Mouse (Mus musculus) hindbrain, embryonic 10.5 days (tissue): ENCODE measurements around the gene Myo5c. TPM values are rescaled to one million over a fixed set of nuclear protein-coding genes. Genes with fewer than 3 reads are reported as not detected.

Source experiments
- DNase-seq: peaks from one replicate; pipeline ENCODE4 v3.0.0-alpha.2; 2017; ENCODE audit warnings: low spot score
- H3K27ac ChIP-seq: fragments of 300-500 bp; sonication (generic); 2 replicates; pipeline ENCODE4 v1.5.1; 2016; ENCODE audit warnings: mild to moderate bottlenecking, moderate library complexity
- H3K27me3 ChIP-seq: fragments of 300-500 bp; sonication (generic); 2 replicates; pipeline ENCODE4 v1.6.1; 2016; ENCODE audit warnings: mild to moderate bottlenecking; ENCODE audit not compliant: poor library complexity, insufficient read depth, severe bottlenecking
- H3K36me3 ChIP-seq: fragments of 300-500 bp; sonication (generic); 2 replicates; pipeline ENCODE4 v1.6.1; 2016; ENCODE audit warnings: mild to moderate bottlenecking, moderate library complexity
- H3K4me1 ChIP-seq: fragments of 300-500 bp; sonication (generic); replicated peaks from 2 replicates; pipeline ENCODE4 v1.6.1; 2016; ENCODE audit warnings: mild to moderate bottlenecking
- H3K4me3 ChIP-seq: fragments of 300-500 bp; sonication (generic); 2 replicates; pipeline ENCODE4 v1.5.1; 2016; ENCODE audit warnings: mild to moderate bottlenecking, moderate library complexity
- H3K9me3 ChIP-seq: fragments of 300-500 bp; sonication (generic); 2 replicates; pipeline ENCODE4 v1.6.1; 2016; ENCODE audit warnings: mild to moderate bottlenecking, moderate library complexity
- WGBS: fragments of 180-500 bp; shearing (Covaris S2); methylation state at CpG from one replicate; pipeline ENCODE4 v1.1.7; 2016; 5-methylcytosine and 5-hydroxymethylcytosine counted together
- polyA plus RNA-seq: library from polyadenylated mRNA; unstranded; fragments of >200 nt; fragmentation: Nextera tagmentation; extraction: Ambion mirVana; gene quantifications from 2 replicates; pipeline ENCODE4 v1.2.1, GENCODE M21; 2016

Myo5c gene
- polyA plus RNA-seq: 0.52 and 1.6 TPM in 2 replicates

DNA sequence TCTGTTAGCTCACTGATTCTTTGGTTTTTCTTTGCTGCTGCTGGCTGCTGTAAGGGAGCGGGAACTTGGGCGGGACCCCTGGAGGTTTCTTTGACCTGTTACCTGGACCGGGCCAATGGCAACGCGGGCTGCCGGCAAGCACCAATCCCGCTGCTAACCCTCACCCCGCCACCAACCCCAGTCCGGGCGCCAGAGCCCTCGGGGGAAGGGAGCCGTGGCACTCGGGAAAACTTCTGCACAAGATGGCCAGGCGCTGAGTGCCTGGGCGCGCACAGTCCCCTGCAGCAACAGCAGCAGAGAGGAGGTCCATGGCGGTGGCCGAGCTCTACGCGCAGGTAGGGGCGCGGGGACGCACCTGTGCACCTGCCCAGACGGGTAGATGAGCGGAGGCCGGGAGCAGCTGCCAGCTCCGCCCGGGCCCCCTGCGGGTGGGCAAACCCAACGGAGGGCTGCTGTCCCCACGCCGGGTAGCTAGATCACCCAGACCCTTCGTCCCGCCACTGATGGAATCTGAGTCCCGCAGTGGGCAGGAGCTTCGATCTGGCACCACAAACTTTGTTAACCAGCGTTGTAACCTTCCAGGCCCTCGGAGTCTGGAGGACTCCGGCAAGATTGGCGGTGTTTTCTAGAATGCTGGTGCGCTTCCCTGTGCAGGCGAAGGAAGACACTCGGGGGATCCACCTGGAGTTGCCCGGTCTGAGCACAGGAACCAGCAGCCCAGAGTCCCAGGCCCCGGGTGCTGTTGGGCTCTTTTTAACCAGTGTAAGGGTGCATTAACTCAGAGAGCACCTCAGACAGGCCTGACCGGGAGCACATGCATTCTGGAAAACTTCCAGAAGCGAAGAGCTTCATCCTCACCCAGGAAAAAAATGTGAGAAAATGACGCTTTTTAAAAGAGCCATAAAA, at the start of gene Myo5c:
Gene Myo5c (plus strand): TSS at position 180 of the 906 bp plus-strand sequence.
- WGBS: 3% methylated on average over 48 of the region's 48 CpGs
- H3K4me1 ChIP-seq: peaks cover 26% of the 10 kb centered on the region
- H3K27ac ChIP-seq: peak within 1 kb of the TSS; percentile 45; the same call in 1 of the 2 replicates
- peak; percentile 55 for DNase-seq
- no peaks in the 10 kb centered on the region for H3K36me3 ChIP-seq
- peaks cover 58% of the 10 kb centered on the region for H3K27me3 ChIP-seq
- H3K4me3 ChIP-seq: peak within 1 kb of the TSS; percentile 57
- no peaks in the 10 kb centered on the region for H3K9me3 ChIP-seq

DNA sequence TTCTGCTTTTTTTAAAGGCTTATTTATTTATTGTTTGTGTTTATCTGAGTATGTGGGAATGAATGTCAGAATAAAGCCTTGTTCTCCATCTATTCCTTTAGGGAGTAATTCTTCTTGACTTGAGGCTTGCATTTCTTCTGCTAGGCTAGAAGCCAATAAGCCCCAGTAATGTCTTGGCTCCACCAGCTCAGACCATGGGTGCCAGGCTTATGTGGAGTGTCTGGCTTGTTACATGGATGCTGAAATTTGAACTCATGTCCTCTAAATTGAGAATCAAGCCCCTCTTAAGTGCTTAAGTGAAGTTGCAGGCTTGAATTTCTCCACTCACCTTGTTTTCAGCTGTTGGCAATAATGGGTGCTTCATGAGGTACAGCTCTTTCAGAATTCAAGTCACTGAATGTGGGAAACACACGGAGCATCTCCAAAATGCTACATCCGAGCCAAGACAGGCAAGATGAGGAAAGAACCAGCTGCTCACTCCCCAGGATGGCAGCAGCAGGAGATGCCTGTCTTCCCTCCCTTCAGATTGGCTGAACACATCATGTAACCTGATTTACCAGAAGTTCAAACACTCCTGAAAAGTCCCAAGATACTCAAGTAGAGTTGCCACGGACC, 44.1 kb upstream of the Myo5c start:
- Histone ChIP-seq H3K36me3 (peaks cover 81% of the 10 kb centered on the region), H3K27me3 (no peaks in the 10 kb centered on the region), H3K9me3 (no peaks in the 10 kb centered on the region), H3K4me1 (no peaks in the 10 kb centered on the region), H3K4me3 (no peak overlapping the region), H3K27ac (no peak overlapping the region)
- no peak for DNase-seq
- 89% methylated on average over 3 of the region's 3 CpGs for WGBS

DNA sequence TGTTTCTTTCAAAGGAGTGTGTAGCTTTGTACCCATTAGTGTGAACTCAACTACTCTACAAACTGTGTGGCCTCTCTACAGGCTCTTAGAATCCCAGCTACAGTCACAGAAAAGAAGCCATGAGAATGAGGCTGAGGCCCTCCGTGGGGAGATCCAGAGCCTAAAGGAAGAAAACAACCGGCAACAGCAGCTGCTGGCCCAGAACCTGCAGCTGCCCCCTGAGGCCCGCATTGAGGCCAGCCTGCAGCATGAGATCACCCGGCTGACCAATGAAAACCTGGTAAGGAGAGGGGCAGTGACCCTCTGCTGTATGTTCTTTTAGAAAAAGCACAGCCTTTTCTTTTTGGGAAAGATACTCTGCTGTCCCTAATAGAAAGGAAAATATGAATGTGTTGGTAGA, 38.0 kb upstream of the Myo5c start:
- no peak overlapping the region; the same call in 1 of the 2 replicates for H3K27ac ChIP-seq
- H3K9me3 ChIP-seq: no peaks in the 10 kb centered on the region
- 0 out of 2 replicates have a peak, but pooled peaks cover 11% of the 10 kb centered on the region for H3K4me1 ChIP-seq
- H3K4me3 ChIP-seq: no peak overlapping the region
- peak; percentile 12 for DNase-seq
- H3K36me3 ChIP-seq: peaks cover 68% of the 10 kb centered on the region
- no peaks in the 10 kb centered on the region for H3K27me3 ChIP-seq
- WGBS: 50% methylated on average over 4 of the region's 4 CpGs

DNA sequence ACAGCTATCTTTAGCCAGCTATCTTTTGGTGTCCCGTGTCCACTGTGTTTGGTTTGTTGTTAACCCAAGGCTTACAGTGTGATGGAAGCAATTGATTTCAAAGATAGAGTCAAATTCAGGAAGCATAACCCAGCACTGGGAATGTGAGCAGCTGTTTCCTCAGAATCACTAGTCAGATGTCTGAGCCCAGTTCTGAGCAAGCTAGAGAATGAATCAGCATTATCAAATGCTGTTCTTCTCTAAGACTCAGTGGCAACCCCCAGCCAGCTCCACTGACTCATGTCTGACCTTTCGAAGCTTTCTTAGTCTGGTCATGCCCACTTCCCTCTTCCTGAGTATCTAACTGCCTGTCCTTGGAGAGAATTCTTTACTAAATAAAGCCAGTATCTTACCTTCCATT, 35.5 kb upstream of the Myo5c start:
- 70% methylated on average over 2 of the region's 2 CpGs for WGBS
- DNase-seq: no peak
- Histone ChIP-seq H3K9me3 (no peaks in the 10 kb centered on the region), H3K4me3 (no peak overlapping the region), H3K4me1 (0 out of 2 replicates have a peak, but pooled peaks cover 11% of the 10 kb centered on the region), H3K27ac (no peak overlapping the region), H3K36me3 (peaks cover 67% of the 10 kb centered on the region), H3K27me3 (no peaks in the 10 kb centered on the region)

DNA sequence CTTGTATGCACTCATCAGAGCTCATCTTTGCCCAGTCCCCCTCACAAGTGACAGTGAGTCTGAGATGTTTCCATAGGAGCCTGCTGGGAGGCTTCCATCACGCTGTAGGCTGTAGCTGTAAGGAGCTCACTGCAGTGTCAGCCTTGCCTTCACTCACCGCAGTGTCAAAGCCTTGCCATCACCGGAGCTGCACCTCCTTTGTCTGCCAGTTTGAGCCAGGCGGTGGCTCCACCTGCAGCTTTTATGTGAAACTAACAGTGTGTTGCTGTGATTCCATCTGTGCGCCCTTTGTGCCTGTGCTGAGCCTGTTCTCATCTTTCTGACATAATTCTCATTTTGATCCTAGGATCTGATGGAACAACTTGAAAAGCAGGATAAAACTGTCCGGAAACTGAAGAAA, 34.5 kb upstream of the Myo5c start:
- Histone ChIP-seq H3K4me1 (0 out of 2 replicates have a peak, but pooled peaks cover 11% of the 10 kb centered on the region), H3K36me3 (peaks cover 73% of the 10 kb centered on the region), H3K4me3 (no peak overlapping the region), H3K27ac (peak overlapping the region; percentile 13), H3K27me3 (no peaks in the 10 kb centered on the region), H3K9me3 (no peaks in the 10 kb centered on the region)
- DNase-seq: no peak
- WGBS: 52% methylated on average over 6 of the region's 6 CpGs

DNA sequence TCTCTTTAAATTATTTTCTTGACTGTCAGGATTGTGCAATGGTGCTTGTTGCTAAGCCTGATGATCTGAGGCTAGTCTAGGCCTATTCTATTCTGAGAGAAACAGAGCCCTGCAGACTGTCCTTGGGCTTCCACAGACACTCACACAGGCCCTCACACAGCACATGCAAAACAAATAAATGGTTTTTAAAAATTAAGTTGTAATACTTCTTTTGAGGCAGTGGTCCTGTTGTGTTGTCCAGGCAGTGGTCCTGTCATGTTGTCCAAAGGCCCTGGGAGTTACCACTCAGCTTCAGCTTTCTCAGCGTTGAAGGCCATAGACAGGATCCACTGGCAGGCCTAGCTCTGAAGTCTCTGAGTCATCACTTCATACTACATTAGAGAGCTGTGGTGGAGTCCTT, 30.3 kb upstream of the Myo5c start:
- Histone ChIP-seq H3K4me1 (no peaks in the 10 kb centered on the region), H3K36me3 (peaks cover 87% of the 10 kb centered on the region), H3K27ac (no peak overlapping the region), H3K4me3 (no peak overlapping the region), H3K27me3 (no peaks in the 10 kb centered on the region), H3K9me3 (no peaks in the 10 kb centered on the region)
- no peak for DNase-seq
- 96% methylated on average over 1 of the region's 1 CpGs for WGBS

DNA sequence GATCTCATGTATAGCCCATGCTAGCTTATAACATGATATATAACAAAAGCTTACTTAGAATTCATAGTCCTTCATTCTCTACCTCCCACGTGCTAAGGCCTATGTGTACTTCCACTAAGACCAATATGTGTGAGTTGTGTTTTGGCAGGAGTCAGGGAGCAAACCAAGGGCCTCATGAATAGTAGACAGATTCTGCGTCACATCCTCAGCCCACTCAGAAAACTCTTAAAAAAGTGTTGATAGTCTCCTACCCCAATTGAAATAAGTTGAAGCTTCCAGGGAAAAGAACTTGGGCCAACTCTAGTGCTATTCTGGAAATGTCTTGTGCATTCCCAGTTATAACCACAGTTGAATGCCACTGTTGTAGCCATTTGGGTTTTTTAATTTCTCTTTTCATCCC, 29.8 kb upstream of the Myo5c start:
- no peaks in the 10 kb centered on the region for H3K27me3 ChIP-seq
- WGBS: 96% methylated on average over 2 of the region's 2 CpGs
- no peak overlapping the region for H3K27ac ChIP-seq
- no peak for DNase-seq
- H3K36me3 ChIP-seq: peaks cover 89% of the 10 kb centered on the region
- no peaks in the 10 kb centered on the region for H3K9me3 ChIP-seq
- H3K4me1 ChIP-seq: no peaks in the 10 kb centered on the region
- no peak overlapping the region for H3K4me3 ChIP-seq

DNA sequence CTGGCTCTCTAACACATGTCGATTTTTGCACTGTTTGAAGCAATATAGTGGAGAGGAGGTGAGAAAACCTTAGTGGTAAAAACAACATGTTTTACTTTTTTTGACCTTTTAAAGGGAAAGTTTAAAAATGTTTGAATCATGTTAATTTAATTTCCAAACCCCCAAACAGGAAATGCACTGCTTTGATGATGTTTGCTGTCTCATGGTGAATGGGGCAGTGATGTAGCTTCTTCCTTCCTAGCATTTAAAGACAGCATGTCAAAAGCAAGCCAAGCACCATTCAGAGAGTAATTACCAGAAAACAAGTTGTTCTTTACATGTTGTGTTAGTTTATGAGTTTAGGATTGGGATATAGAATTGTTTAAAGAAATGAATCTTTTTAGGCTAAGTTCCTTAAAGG, 22.6 kb upstream of the Myo5c start:
- Histone ChIP-seq H3K9me3 (no peaks in the 10 kb centered on the region), H3K27me3 (no peaks in the 10 kb centered on the region), H3K4me3 (no peak overlapping the region), H3K27ac (no peak overlapping the region), H3K36me3 (peaks cover 71% of the 10 kb centered on the region), H3K4me1 (no peaks in the 10 kb centered on the region)
- WGBS: 95% methylated on average over 1 of the region's 1 CpGs
- no peak for DNase-seq

DNA sequence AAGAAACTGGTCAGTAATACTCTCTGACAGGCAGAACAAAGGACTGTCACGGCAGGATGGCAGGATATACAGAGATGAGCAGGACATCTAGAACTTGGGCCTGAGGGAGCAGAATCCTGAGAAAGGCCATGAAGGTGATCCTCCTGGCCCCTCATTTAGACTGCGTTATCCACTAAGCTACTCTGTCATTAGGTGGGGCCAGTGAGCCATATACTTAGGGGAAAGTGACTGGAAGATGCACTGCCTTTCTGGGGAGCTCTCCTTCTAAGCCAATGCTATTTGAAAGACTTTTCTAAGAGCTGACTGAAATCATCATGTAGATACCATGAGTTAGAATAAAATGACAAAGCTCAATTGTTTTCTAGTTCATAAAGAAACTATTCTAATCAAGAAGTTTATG, 21.6 kb upstream of the Myo5c start:
- Histone ChIP-seq H3K9me3 (no peaks in the 10 kb centered on the region), H3K4me3 (no peak overlapping the region), H3K27ac (no peak overlapping the region), H3K36me3 (peaks cover 72% of the 10 kb centered on the region), H3K27me3 (no peaks in the 10 kb centered on the region), H3K4me1 (no peaks in the 10 kb centered on the region)
- DNase-seq: no peak
- 73% methylated on average over 2 of the region's 2 CpGs for WGBS

DNA sequence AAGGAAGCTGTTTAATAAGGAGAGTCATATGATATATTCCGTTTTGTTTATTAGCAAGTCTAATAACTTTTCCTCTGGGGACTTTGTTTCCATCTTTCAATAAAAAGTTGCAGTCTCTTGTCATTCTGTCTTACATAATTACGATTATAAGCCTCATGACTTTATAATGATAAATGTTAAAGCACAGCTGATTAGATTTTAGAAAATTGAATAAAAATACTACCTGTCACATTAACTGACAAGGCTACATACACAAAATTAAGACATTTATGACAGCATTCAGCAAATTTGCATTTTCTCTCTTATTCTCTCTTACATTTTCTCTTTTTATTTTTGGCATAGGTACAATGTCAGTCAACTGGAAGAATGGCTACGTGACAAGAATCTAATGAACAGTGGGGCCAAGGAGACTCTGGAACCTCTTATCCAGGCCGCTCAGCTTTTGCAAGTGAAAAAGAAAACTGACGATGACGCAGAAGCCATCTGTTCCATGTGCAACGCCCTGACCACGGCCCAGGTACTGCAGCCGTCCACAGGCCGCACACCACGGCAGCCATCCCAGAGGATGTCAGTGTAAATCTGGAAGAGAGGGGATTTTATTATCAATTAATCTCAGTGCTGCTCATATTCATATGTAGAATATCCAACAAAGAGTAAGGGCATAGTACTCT, 16.9 kb upstream of the Myo5c start:
- Histone ChIP-seq H3K9me3 (no peaks in the 10 kb centered on the region), H3K36me3 (peaks cover 83% of the 10 kb centered on the region), H3K27ac (no peak overlapping the region), H3K27me3 (no peaks in the 10 kb centered on the region), H3K4me3 (no peak overlapping the region), H3K4me1 (no peaks in the 10 kb centered on the region)
- 92% methylated on average over 11 of the region's 11 CpGs for WGBS
- DNase-seq: no peak

DNA sequence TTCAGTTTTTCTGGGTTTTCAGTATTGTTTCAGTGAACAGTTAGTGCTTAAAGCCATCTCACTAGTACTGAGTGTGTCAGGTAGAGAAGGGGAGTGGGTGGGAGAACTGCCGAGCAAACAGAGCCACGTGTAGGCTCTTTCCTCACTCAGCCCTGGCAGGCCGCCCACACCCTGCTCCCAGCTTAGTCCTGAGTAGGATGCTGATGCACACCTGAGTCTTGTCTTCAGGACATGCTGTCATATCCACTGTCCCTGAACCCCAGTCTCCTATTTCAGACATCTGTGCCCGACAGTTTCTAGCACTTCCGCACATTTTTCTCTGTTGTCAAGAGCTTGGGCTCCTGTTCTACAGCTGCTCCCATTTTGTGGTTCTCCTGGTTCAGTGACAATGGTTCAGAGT, 11.9 kb upstream of the Myo5c start:
- Histone ChIP-seq H3K36me3 (peaks cover 61% of the 10 kb centered on the region), H3K27me3 (no peaks in the 10 kb centered on the region), H3K9me3 (no peaks in the 10 kb centered on the region), H3K4me3 (no peak overlapping the region), H3K4me1 (peaks cover 4% of the 10 kb centered on the region; the same call in 1 of the 2 replicates), H3K27ac (no peak overlapping the region)
- WGBS: 90% methylated on average over 5 of the region's 5 CpGs
- no peak for DNase-seq

DNA sequence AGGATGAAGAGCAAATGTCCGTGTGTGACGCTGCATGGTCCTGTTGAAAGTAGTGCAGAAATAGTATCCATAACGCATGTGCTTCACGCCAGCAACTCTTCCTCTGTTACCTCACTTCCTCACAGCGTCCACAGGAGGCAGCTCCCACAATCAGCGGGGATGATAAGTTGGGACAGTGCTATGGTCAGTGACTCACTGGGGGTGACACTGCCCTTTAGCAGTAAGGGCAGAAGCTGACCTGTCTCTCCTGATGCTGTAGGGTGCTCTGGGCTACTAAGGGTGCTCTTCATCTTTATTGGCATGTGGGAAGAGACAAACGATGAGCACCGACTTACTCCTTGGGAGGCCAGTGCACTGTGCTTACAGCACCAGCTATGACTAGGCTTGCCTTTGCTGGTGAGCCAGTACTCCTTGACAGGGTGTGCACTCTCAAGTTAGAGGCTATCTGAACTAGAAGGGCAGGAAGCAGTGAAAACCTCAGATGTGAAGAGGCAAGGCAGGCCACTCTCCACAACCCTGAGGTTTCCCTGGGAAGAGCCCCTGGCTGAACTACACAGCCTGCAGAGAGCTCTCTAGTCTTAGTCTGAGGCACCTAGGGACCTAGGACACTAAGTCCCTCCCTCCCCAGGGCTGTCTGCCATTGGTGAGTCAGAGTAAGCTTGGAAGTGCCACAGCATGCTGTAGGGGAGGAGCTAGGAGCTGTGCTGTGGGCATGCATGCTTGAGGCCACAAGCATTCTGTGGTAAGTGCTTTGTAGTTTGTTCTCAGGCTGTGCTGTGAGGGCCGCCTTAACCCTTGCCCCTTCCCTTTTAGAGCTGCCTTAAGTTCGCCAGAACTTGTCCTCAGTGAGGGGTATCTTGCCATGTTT, 10.2 kb upstream of the Myo5c start:
- Histone ChIP-seq H3K27me3 (no peaks in the 10 kb centered on the region), H3K27ac (peak overlapping the region; percentile 53; the same call in 1 of the 2 replicates)
- 69% methylated on average over 10 of the region's 10 CpGs for WGBS

More for the DNA sequence above, 10.2 kb upstream of the Myo5c start:
- Histone ChIP-seq H3K36me3 (peaks cover 44% of the 10 kb centered on the region), H3K4me3 (no peak overlapping the region), H3K4me1 (peaks cover 4% of the 10 kb centered on the region; the same call in 1 of the 2 replicates), H3K9me3 (no peaks in the 10 kb centered on the region)
- DNase-seq: no peak
